Mouse (Mus musculus) hindbrain, postnatal 0 days (tissue): Measurements from ENCODE around the gene Tes3-ps. TPM values are rescaled to one million over a fixed set of nuclear protein-coding genes. Genes with fewer than 3 reads are reported as not detected.

Experiments used
- ATAC-seq: fragments of 200-750 bp; cut with Nextera tagmentation; 2 replicates; pipeline ENCODE4 v1.8.0; 2017; ENCODE audit warnings: mild to moderate bottlenecking, moderate TSS enrichment, moderate library complexity
- DNase-seq: peaks from one replicate; pipeline ENCODE4 v3.0.0-alpha.2; 2015; ENCODE audit warnings: low spot score
- H3K27ac ChIP-seq: fragments of 300-500 bp; sonication (generic); 2 replicates; pipeline ENCODE4 v1.5.1; 2014; ENCODE audit warnings: mild to moderate bottlenecking
- H3K27me3 ChIP-seq: fragments of 300-500 bp; sonication (generic); 2 replicates; pipeline ENCODE4 v1.6.1; 2014; ENCODE audit warnings: low read length, mixed read lengths; ENCODE audit not compliant: insufficient read depth
- H3K36me3 ChIP-seq: fragments of 300-500 bp; sonication (generic); 2 replicates; pipeline ENCODE4 v1.6.1; 2014; ENCODE audit warnings: low read length, mixed read lengths; ENCODE audit not compliant: insufficient read depth
- H3K4me1 ChIP-seq: fragments of 300-500 bp; sonication (generic); 2 replicates; pipeline ENCODE4 v1.6.1; 2014; ENCODE audit warnings: antibody characterized with exemption, low read length, mixed read lengths; ENCODE audit not compliant: insufficient read depth
- H3K4me2 ChIP-seq: fragments of 300-500 bp; sonication (generic); 2 replicates; pipeline ENCODE4 v1.6.1; 2014; ENCODE audit warnings: low read depth, mild to moderate bottlenecking, low read length, moderate library complexity, mixed read lengths
- H3K4me3 ChIP-seq: fragments of 300-500 bp; sonication (generic); 2 replicates; pipeline ENCODE4 v1.5.1; 2014; ENCODE audit warnings: low read length
- H3K9ac ChIP-seq: fragments of 300-500 bp; sonication (generic); replicated peaks from 2 replicates; pipeline ENCODE4 v1.6.1; 2014; ENCODE audit warnings: mild to moderate bottlenecking, low read length, moderate library complexity, mixed read lengths
- H3K9me3 ChIP-seq: fragments of 300-500 bp; sonication (generic); 2 replicates; pipeline ENCODE4 v1.6.1; 2016; ENCODE audit warnings: low read length, mixed read lengths
- CTCF ChIP-seq: IDR thresholded peaks from 2 replicates; pipeline ENCODE4 v1.5.1; 2016; ENCODE audit warnings: antibody characterized with exemption, control low read depth, low read depth
- WGBS: fragments of 180-500 bp; shearing (Covaris S2); extraction: QIAGEN DNeasy Blood & Tissue Kit; methylation state at CpG from one replicate; pipeline ENCODE4 v1.1.7; 2014; 5-methylcytosine and 5-hydroxymethylcytosine counted together
- polyA plus RNA-seq: library from polyadenylated mRNA; unstranded; fragments of >200 nt; fragmentation: Nextera tagmentation; extraction: Ambion mirVana; gene quantifications from 2 replicates; pipeline ENCODE4 v1.2.1, GENCODE M21; 2015
- total RNA-seq: library from RNA; depleted of rRNA; stranded (reverse); fragments of >200 nt; gene quantifications from 2 replicates; pipeline ENCODE4 v1.2.3, GENCODE M21; 2014; rRNA removed

Gene Tes3-ps
- total RNA-seq (0.14 and 0.16 TPM in 2 replicates), polyA plus RNA-seq (0.51 and 0.64 TPM in 2 replicates)

DNA sequence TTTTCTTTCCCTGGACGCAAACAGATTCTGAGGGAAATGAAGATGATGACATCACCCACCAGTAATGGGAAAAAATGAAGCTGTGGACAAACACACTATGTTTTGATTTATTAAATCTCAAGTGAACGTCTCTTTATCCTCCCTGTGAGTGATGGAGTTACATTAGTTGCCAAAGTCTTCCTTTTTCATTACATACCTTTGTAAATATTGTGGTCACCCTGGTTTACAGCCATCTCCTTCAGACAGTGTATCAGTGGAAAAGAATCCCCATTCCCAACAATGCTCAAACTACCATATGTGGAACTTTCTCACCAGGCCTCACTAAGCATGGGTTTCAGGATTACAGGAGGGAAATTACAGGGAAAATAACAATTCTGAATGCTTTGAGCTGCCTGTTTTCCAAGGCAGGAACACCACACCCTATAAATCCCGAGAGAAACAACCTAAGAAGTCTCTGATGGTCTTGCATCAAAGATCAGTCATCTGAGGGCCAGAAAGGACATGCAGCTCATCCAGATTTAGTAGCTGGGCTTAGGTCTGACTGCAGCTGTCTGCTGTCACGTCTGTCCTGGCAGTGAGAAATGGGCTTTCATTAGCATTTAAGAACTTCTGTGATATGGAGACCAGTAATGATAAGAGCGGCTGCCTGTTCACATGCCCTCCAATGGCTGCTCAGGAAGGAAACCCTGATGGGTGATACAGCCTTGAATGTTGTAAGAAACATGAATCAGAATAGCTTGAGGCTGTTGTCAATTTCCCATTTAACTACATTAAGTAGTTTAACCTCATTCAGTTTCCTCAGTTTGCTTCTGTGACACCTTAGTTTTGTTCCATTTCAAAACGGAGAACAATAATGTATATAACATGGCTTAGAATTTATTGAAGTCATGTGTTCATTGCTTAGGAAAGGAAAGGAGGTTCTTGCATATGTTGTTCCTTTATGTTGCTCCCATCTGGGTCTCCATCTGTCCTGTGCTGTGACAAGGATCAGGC, at the start of gene Tes3-ps:
TSS of gene Tes3-ps (plus strand) at position 943 of the 993 bp plus-strand sequence.
- Histone ChIP-seq H3K4me3 (no peak within 1 kb of the TSS), H3K27ac (no peak within 1 kb of the TSS), H3K27me3 (no peaks in the 10 kb centered on the region), H3K9me3 (no peaks in the 10 kb centered on the region), H3K4me1 (no peaks in the 10 kb centered on the region), H3K9ac (no peak within 1 kb of the TSS), H3K36me3 (no peaks in the 10 kb centered on the region), H3K4me2 (no peak within 1 kb of the TSS)
- DNase-seq: no peak
- ATAC-seq: no peak
- 81% methylated on average over 6 of the region's 6 CpGs for WGBS
- TF ChIP-seq CTCF: no peak

DNA sequence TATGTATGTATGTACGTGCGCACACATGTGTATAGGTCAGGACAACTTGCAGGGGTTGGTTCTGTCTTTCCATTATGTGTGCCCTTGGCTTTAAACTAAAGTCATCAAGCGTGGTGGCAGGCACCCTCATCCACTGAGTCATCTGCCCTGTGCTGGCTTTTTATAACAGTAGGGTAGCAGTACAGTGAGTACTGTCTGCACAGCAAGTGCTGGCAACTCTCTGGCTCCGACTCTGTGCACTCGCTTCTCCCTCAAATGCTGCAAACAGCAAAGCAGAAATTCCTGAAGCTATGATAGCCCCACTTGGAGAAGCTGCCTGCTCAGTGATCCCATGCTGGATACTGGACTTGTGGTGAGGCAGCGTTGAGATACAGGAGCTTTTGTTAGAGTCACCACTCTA, 48.7 kb upstream of the Tes3-ps start:
- Histone ChIP-seq H3K4me1 (no peaks in the 10 kb centered on the region), H3K27me3 (no peaks in the 10 kb centered on the region), H3K4me3 (no peak overlapping the region), H3K9ac (no peak overlapping the region), H3K4me2 (no peak overlapping the region), H3K27ac (no peak overlapping the region), H3K9me3 (no peaks in the 10 kb centered on the region), H3K36me3 (peaks cover 27% of the 10 kb centered on the region)
- TF ChIP-seq CTCF: no peak
- WGBS: 94% methylated on average over 6 of the region's 6 CpGs
- no peak for ATAC-seq
- no peak for DNase-seq

DNA sequence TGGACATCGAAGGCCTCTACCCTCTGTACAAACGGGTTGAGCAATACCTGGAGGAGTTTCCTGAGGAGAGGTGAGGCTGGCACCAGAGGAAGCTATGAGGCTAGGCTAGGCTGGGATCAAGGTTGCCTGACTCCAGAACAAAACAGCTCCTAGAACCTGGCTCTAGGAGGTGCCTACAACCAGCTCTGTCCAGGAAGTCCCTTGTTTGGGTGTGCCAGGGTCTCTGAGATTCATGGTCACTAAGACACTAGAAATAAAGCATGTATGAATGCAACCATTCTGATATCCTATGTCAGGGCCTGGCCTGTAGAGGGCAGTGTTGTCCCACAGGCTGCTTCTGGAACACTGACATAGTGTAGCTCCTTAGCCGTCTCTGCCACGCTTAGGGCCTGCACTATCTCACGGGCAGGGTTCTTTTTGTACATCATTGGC, 43.8 kb upstream of the Tes3-ps start:
- Histone ChIP-seq H3K4me3 (no peak overlapping the region), H3K36me3 (peaks cover 17% of the 10 kb centered on the region; the same call in 1 of the 2 replicates), H3K4me2 (no peak overlapping the region), H3K27ac (no peak overlapping the region), H3K9ac (no peak overlapping the region), H3K27me3 (no peaks in the 10 kb centered on the region), H3K9me3 (no peaks in the 10 kb centered on the region), H3K4me1 (no peaks in the 10 kb centered on the region)
- TF ChIP-seq CTCF: peak; percentile 99
- WGBS: 39% methylated on average over 5 of the region's 5 CpGs
- ATAC-seq (peak; percentile 91), DNase-seq (peak; percentile 89)

DNA sequence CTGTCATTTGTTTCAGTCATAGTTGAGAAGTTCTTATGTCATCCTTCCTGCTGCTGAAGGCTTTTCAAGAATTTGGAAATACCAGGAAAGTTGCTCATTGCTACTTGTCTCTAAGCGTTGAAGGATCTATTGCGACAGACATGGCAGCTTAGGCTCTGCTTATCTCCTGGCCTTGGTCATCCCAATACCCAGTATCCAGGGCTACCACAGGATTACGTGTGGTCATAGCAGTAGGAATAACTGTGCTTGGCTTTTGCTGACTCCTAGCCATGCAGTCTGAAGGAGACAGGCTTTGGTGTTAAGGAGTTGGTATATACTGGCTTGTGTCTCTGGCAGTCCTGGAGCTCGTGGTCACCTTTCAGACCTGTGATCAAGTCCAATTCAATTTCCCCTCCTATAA, 32.8 kb upstream of the Tes3-ps start:
- H3K27me3 ChIP-seq: no peaks in the 10 kb centered on the region
- no peak overlapping the region for H3K4me3 ChIP-seq
- H3K4me2 ChIP-seq: no peak overlapping the region
- ATAC-seq (no peak), DNase-seq (no peak)
- no peak for TF ChIP-seq CTCF
- H3K4me1 ChIP-seq: no peaks in the 10 kb centered on the region
- peaks cover 25% of the 10 kb centered on the region for H3K36me3 ChIP-seq
- H3K9ac ChIP-seq: no peak overlapping the region
- 91% methylated on average over 4 of the region's 4 CpGs for WGBS
- H3K9me3 ChIP-seq: no peaks in the 10 kb centered on the region
- peak overlapping the region; percentile 46; the same call in 1 of the 2 replicates for H3K27ac ChIP-seq

DNA sequence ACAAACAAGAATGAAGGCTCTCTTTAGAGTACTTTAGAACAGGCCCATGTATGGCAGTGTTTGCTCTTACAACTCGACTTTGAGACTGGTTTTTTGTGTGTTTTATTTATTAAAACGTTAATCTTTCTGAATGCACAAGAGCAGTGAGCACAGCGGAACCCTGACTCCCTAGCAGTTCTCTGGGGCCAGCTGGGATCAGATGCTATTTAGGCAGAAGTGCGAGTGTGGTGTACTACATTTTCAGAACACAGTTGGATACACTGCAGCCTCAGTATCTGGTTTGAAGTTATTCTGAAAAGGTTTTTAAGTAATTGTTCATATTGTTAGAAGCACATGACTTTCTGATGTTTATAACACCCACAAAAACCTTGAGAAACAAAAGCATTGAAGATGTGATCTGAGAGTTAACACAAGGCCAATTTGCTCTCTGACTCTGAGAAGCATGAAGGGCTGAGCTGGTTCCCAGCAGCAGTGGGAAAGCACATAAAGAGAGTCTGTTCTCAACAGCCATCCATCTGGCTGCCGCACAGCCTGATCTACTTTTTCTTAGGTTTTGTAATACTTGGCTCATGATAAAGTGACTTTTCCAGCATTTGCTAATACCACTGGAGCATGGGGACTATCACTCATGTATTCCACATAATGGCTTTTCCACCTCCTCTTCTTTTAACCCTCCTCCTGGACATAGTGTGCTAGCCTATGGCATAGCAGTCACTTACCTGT, 32.3 kb upstream of the Tes3-ps start:
- peaks cover 25% of the 10 kb centered on the region for H3K36me3 ChIP-seq
- H3K27ac ChIP-seq: peak overlapping the region; percentile 46; the same call in 1 of the 2 replicates

DNA sequence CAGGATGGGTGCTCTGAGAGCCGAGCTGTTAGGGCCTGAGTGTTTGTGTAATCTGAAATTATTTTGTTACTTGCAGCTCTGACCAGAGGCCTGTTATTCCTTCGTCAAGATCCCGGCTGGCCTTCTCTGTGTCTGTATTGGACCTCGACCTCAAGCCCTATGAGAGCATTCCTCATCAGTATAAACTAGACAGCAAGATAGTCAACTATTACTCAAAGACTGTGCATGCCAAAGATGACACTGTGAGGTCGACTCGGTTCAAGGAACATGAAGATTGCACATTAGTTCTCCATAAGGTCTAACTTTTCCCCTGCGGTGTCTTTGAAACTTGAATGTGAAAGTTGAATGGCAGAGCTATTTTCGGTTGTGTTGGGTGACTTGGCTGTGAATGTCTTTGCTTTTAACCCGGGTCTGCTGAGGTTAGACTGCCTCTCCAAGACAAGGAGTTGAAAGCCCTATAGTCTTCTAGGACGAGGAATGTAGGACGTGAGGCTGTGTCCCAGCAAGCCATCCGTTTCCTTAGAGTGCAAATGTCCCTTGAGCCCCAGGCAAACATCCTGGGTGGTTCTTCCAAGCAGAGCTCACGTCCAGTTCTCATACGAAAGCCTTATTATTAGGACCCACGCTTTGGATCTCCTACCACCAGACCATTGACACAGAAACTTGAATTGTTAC, 31.5 kb upstream of the Tes3-ps start:
- Histone ChIP-seq H3K27ac (peak overlapping the region; percentile 46; the same call in 1 of the 2 replicates), H3K36me3 (peaks cover 25% of the 10 kb centered on the region), H3K4me2 (no peak overlapping the region), H3K9ac (no peak overlapping the region), H3K4me3 (no peak overlapping the region), H3K9me3 (no peaks in the 10 kb centered on the region), H3K27me3 (no peaks in the 10 kb centered on the region), H3K4me1 (no peaks in the 10 kb centered on the region)
- no peak for TF ChIP-seq CTCF
- ATAC-seq (no peak), DNase-seq (no peak)
- WGBS: 63% methylated on average over 15 of the region's 15 CpGs

More for the DNA sequence above, 32.3 kb upstream of the Tes3-ps start:
- Histone ChIP-seq H3K4me2 (no peak overlapping the region), H3K4me1 (no peaks in the 10 kb centered on the region), H3K9me3 (no peaks in the 10 kb centered on the region), H3K27me3 (no peaks in the 10 kb centered on the region), H3K4me3 (no peak overlapping the region), H3K9ac (no peak overlapping the region)
- TF ChIP-seq CTCF: no peak
- WGBS: 72% methylated on average over 5 of the region's 5 CpGs
- ATAC-seq (no peak), DNase-seq (peak; percentile 16)
